Mouse (Mus musculus) ovary, postnatal 36 days (tissue): ENCODE measurements around the gene Lrp2.
A peak's percentile ranks its signal among the peaks of the same experiment; 100 is the strongest.

Experiments used
- DNase-seq: peaks from one replicate; pipeline ENCODE4 v3.0.0; 2022; ENCODE audit warnings: low spot score, mixed read lengths

The Lrp2 gene

DNA sequence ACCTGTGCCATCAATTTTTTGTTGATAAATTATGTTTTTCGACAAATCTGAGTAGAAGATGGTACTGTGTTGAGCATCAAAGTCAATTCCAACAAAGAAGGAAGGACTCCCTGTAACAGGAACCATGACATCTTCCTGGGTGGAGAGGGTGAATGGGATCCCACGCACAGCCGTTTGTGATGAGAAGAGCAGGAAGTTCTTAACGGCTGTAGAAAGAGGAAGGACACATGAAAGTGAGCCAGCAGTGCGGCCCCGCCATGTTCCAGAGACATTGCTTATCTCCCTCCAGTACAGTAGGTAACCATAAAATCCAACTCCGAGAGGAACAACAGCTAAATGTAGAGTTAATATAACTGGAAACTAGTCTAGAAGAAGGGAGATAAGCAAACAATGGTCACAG lies 67.6 kb downstream of the Lrp2 start:
- no peak for DNase-seq

DNA sequence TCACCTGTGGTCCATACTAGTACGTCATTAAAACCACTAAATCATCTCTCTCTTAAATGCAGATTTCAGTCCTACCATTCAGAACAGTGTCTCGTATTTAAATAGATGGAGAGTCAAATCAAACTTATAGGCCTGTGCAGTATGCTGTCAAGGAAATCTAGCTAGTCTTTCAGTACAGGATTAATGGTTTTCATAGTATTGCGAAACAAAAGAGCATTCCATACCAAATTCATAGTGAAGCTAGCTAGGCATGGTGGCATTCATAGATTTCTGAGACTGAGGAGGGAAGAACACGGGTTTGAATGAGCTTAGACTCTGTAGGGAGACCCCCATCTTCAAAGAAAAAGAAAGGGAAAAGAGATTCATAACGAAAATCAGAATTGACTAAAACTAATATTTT lies 74.1 kb downstream of the Lrp2 start:
- DNase-seq: no peak

DNA sequence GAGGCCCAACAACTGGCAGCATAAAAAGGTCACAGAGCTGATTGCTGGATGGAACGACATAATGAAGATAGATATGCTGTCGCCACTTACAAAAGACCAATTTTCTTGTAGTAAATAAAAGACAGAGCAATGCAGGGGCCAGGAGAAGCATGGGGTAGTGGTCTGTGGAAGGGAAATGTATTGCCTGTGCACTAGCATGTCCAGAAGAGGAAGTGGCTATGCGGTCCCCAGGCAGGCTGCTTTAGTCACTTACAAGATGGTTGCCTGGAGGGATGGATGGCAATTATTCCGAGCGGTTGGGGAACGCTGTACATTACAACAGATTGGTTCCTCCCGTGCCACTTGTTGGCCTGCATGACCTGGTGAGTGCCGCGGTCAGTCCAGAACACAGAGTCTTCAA lies 85.5 kb downstream of the Lrp2 start:
- no peak for DNase-seq

DNA sequence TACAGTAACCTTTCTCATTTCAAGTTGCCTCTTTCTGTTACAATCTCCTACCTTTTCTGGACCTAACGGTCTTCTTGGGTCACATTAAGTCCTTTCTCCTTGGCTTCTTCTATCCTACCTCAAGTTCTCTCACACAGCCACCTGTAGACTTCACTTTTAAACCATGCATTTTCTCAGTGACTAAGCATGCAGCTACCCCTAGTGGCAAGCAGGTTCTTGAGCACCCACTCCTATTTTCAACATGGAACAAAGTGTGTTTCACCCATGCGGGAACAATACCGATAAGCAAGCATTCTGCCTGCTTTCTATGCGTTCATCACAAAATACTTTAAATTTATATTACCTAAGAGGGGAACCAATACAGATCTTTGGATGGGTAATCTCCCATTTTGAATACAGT lies 92.7 kb downstream of the Lrp2 start:
- DNase-seq: no peak

DNA sequence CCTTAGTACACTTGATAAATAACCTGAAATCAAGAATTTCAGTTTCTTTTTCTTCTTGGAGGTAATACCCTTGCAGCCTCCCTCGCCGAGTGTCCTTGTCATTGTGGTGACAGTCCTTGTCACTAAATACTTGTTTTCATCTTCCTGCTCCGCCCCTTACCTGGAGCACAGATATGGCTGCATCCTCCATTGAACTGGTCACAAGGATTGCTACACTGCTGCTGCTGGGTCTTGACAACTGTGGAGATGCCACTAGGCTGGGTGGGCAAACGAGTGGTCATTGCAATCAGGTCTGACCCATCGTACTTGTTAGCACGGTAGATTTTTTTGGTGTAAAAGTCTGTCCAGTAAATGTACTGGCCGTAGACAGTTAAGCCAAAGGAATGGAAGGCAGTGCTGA lies 104.9 kb downstream of the Lrp2 start:
- DNase-seq: no peak

DNA sequence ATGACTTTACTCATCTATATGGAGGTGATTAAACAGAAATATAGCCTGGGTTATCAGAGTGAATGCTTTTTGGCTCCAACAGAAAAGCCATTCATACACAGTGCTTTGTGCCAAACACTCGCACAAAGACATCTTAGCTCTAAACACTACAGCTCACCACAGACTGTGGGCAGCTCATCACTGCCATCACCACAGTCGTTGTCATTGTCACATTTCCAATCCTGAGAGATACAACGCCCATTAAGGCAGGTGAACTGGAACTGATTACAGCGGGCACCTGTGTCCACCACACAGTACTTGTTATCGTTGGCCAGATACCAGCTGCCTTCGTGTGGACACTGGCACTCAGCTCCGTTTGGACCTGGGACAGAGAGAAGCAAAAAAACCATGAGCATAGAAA lies 106.0 kb downstream of the Lrp2 start:
- DNase-seq: no peak

DNA sequence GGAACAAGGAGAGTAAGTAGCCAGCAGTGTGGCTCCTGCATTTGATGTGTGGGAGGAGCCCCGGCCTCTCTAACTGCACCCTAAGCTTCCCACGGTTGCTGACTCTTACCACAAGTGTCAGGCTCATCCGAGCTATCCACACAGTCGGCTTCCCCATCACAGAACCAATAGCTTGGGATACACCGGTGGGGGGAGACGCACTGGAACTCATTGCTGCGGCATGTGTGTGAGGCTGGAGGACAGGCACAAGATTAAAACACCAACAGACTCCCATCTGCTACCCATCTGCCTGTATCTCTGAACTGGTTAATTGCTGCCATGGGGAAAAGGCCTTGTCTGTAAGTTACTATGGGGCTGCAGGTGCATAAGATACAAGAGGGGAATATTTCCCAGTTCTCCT lies 109.0 kb downstream of the Lrp2 start:
- DNase-seq: no peak

DNA sequence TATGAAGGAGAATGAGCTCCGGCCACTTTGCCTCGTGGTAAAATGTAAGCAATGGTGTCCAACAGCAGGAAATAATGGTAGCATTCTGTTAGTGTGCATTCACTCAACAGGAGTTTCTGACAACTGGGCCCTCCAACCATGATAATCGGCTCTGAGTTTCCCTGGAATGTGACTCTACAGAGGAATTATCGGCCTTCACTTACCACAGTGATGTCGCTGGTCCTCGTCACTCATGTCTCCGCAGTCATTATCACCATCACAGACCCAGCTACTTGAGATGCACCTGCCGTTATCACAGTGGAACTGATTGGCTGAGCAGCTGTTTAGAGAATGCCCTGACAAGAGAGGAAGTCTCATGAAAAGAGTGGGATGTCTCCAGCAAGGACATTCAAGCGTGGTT lies 110.7 kb downstream of the Lrp2 start:
- DNase-seq: no peak

DNA sequence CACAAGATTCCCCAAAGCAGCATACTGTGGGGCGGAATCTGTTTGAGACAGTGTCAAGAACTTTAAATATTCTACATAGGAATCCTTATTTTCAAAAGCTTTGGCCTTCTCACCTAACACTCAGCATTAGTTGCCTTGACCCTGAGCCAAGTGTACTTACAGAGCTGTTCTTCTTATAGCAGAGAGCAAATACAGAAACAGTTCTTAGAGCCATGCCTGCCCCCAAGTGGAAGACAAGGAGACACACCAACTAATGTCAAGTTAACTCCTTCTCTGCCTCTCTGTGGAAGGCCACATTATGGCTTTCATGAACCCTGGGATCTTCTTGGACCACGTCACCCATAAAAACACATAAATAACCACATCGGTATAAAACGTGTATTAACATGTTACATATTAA lies 114.0 kb downstream of the Lrp2 start:
- no peak for DNase-seq

DNA sequence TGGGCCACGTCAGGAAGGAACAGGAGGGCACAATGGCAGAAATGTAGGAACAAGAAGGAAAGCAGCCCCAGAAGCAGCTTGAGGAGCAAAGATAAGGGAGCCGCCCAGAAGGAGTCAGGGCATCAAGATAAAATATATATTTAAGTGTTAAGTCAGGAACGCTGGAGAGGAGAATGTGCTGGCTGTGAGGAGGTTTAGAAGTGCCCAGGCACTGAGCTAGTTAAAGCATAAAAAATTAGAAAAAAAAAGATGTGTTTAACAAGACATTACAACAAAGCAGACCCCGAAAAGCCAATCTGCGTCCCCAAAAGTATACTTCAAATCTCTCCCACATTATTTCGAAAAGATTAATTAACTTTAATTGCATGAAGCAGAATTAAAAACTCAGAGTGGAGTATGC lies 122.3 kb downstream of the Lrp2 start:
- DNase-seq: no peak

DNA sequence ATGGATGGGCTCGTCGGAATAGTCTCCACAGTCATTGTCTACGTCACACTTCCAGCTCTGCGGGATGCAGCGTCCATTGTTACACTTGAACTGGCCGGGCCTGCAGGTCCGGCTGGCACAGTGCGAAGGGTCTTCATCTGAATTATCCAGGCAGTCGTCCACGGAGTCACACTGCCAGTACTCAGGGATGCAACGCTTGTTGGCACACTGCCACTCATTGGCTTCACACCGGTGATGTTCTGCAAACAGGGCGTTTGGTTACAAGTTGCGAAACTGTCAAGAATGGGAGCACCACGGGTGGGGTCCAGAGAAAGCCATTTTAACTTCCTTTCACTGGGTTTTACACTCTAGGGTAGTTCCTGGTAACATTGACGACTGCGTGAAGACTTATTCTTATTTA lies 126.4 kb downstream of the Lrp2 start:
- no peak for DNase-seq

DNA sequence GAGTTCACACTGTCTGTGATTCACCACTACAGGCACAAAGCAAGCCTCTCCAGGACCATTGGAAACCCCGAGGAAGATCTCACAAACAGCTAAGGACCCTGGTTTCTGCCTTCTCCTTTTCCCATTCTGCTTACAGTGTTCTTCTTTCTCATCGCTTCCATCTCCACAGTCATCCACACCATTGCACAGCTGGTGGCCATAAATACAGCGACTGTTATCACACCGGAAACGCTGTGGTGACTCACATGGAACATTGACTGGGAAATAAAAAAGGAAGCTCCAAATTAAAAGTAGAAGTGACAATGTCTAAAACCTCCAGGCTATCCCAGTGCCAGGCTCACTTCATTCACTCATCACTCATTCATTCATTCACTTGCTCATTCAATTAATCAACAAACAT lies 134.7 kb downstream of the Lrp2 start:
- DNase-seq: no peak

DNA sequence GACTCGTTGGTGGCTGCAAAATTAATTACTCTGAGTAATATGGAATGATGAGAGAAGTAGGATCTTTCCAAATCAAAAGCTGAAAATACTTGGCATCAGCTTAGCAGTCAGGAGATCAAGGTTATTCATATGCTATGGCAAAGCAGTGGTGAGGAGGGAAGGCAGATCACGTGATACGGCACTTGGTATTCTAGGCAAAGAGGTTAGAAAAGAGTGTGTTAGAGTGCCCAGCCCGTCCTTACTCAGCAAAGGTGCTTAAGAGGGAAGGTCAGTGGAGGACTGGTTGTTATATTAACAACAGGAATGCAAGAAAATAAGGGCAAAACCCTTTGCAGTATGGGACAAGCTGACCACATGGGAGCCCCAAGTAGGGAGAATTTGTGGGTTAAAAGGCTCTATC lies 137.3 kb downstream of the Lrp2 start:
- no peak for DNase-seq

DNA sequence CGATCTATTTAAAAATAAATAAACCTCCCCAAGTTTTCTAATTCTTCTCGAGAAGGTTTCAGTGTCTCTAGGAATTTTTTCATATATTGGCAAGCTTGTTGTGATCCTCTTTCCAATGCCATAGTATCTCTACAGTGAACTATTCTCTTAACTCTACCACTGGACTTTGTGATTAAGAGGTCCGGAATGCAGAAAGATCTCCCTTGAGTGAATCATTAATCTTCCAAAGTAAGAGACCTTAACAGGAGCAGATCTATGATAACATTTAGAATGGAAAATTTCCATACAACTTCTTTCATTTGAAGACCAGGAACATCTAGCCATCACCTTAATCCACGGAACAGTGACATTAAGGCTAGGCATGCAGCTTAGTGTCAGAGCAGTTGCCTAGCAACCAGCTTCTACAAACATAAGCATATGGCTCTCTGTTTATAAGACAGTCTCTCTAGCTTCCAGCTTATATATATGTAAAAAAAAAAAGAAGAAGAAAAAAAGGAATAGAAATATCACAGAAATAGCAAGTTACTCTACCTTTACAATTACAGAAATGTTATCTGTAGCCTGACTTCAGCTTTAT lies 139.9 kb downstream of the Lrp2 start:
- DNase-seq: no peak

DNA sequence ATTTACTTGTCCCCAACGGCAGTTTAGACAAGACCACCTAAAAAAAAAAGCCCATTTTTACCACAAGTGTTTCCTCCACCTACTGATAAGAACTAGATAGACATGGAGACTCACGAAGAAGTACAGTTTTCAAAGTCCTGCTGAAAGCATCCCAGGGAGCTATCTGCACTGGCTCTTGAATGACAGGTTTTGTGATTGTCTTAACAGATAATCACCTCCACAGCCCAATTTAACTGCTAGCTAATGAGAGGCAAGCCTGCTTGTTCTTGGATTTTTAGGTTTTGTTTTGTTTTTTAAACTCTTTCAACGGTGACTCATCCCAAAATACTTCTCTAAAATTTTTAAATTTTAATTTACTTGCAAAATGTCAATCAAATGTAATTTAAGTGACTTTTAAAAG lies 144.2 kb downstream of the Lrp2 start:
- DNase-seq: no peak

DNA sequence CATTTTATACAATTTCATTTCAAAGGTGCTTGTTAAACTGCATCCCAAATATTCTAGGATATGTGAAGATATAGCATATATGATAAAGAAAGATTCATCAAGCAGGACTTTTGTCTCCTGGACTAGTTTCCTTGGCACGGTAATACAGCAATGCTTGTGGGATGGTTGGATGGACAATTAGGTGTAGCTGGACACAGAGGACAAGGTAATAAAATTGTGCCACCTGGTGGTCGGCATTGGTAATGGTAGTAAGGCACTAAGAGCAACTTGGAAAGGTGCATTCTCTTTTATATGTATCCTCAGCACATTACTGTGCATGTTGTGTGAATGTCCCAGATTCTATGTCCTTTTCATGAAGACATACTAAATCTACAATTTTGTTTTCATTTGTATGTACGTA lies 157.7 kb downstream of the Lrp2 start:
- DNase-seq: peak; percentile 46

DNA sequence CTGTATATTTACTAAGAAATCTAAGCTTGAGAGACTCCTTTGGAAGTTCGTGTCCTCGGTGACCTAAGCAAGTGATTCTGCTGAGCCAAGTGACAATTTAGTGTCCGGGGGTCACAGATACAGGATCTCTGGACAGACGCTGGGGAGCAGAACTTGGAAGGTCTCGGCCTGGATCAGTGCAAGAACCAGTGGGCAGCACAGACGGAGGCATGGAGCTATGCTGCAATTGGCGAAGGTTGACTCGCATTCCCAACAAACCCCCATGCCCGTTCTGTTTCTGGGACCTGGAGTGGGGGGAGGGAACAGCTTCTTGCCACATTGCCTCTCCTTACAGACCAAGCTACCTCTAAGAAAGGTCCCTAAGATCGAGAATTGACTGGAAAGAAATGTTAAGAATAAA lies 158.7 kb downstream of the Lrp2 start:
- DNase-seq: no peak

DNA sequence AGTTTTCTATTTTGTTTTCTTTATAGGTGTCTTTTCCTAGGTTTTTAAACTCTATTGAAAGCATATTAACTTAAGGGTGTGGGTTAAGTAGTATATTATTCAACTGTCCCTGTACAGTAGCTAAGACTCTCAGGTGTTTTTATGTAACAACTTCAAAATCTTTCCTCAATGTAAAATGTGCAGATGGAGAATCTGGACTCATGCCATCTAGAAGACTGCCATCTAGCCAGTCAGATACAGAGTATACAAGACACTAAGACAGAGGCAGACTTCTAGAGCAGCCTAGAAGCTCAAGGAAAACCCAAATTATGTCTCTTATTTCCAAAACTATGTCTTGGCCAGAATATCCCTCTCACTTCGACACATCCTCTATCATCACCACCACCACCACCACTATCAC lies 159.8 kb downstream of the Lrp2 start:
- no peak for DNase-seq

DNA sequence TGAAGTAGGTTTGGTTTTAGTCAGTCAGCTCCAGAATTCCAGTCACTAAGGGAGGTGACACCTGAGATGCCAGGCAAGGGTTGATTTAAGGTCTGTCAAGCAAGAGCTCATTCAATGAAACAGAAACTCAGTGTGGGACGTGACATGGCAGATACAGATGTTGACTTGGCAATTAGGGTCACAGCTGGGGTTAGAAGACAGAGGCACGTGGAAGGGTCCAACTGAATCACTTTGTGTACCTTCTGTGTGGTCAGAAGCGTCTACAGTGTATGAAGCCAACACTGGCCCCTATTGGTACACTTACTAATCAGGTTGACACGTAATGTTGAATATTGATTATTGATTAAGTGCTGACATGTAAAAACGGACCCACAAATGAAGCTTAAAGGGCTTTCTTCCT lies 161.0 kb downstream of the Lrp2 start:
- DNase-seq: no peak

DNA sequence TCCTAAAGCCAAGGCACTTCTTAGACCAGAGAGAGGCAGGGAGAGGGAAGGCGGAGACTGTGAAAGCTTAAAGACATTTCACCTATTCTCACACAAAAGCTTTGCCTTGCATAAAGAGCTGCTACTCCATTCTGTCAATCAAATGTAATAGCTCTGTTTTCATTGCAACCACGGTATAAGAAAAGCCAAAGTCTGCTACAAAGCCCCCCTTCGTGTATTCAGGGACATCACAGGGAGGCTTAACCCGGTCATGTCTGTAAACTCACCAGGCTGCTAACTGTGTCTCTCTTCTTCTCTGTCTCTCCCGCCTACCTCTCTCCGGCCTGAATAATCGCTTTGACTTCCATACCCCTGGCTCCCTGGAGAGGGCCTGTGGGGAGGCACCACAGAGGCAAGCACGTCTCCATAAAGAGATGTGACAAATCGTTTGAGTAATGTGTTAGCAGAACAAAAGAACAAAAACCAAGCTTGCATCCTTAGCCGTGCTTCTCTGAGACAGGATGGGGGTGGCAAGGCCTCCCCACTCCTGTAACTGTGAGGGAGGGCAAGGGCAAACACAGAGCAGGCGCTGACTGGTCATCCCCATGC lies 167.5 kb downstream of the Lrp2 start:
- no peak for DNase-seq

DNA sequence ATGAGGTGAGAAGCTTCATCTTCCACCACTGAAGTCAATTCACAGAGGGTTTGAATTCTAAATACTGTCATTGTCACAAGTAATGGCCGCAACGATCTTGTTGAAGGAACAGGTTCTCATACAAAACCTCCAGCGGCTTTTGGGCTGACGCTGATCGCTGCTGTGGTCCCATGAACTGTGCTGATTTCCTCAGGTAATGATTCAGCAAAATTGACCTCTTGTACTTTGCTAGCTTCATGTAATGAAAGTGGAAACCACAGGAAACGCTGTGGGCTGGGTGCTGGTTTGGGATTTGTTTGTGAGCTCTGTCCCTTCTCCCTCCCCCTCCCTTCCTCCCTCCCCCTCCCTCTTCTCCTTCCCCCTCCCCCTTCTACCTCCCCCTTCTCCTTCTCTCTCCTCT lies 170.8 kb downstream of the Lrp2 start:
- DNase-seq: no peak

DNA sequence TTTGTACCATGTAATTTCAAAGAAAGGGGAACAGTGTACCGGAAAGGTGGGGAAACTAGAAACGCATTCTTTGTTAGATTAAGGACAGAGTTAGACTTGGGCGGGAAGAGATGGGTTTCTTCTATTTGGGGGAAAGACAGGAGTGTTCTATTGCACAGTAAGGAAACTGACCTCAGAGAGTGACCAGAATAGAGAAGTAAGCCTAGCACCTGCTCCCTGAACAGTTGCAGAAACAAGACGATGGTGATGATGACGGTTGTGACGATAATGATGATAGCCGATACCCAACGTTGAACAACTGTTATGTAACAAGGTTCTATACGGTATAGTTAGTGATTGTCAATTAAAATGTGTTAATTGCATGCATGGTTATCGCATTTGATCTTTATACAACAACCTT lies 171.3 kb downstream of the Lrp2 start:
- DNase-seq: no peak

DNA sequence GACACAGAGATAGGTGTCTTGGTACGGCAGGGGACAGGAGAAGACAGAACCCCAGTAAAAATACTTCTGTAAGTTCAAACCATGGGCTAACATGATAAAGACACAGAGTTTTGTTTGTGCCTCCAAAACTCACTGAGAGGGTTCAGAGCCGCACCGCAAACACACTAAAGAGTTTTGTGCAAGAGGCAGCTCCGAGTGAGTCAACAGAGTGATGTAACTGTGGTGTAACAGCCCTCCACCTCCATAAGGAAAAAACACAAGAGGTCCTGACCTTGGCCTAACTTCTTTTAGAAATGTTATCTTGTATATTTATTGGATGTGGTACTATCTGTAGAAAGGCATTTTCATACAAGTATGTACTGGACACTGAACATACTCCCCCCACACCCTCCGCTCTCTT lies 180.2 kb downstream of the Lrp2 start:
- DNase-seq: no peak

DNA sequence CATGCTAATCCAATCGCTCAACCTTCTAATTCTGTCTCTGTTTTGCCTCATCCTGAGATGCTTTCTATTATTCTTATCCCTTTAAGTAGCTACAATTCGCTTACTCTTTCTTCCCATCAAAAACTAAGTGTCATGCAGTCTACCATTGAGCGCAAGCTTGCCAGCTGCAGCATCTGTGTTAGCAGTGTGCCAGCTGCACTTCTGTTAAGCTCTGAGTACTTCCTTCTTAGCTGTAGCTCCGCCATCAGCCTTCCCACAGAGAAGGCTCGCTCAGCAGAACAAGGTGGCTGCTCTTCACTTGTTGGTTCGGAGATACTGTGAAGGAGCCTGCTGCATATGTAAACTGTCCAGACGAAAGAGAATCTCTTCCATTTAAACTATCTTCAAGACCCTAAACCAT lies 183.6 kb downstream of the Lrp2 start:
- no peak for DNase-seq

DNA sequence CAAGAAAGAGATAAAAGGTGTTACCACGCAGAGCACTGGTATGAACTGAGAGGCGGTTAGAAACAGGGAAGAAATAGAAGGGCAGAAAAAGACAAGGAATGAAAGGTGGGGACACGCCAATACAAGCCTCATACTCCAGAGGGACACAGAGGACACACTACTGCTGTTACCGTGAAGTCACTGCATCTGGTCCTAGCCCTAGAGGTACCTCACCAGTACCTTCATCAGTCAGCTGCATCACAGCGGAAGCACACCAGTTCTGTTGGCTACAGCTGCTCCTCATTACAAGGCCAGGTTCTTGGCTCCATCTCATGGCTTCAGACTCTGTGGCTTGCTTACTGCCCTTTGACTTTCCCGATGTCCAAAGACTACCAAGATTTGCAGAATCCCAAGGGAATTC lies 184.0 kb downstream of the Lrp2 start:
- DNase-seq: no peak
